Mouse (Mus musculus) heart, embryonic 15.5 days (tissue): ENCODE results near the gene Sugp2. TPM values are rescaled to one million over a fixed set of nuclear protein-coding genes. Genes with fewer than 3 reads are reported as not detected.

Experiments
- ATAC-seq: fragments of 200-750 bp; cut with Nextera tagmentation; replicated peaks from 2 replicates; pipeline ENCODE4 v1.8.0; 2017; ENCODE audit warnings: low read depth, moderate TSS enrichment; ENCODE audit not compliant: insufficient number of reproducible peaks, insufficient read depth, low FRiP score
- H3K27ac ChIP-seq: fragments of 300-500 bp; sonication (generic); 2 replicates; pipeline ENCODE4 v1.5.1; 2015; ENCODE audit warnings: mild to moderate bottlenecking, inconsistent platforms
- H3K27me3 ChIP-seq: fragments of 300-500 bp; sonication (generic); 2 replicates; pipeline ENCODE4 v1.6.1; 2015; ENCODE audit warnings: inconsistent platforms
- H3K36me3 ChIP-seq: fragments of 300-500 bp; sonication (generic); 2 replicates; pipeline ENCODE4 v1.6.1; 2015; ENCODE audit warnings: mild to moderate bottlenecking, inconsistent platforms
- H3K4me1 ChIP-seq: fragments of 300-500 bp; sonication (generic); replicated peaks from 2 replicates; pipeline ENCODE4 v1.6.1; 2015; ENCODE audit warnings: inconsistent platforms
- H3K4me2 ChIP-seq: fragments of 300-500 bp; sonication (generic); 2 replicates; pipeline ENCODE4 v1.6.1; 2015; ENCODE audit warnings: inconsistent platforms, mild to moderate bottlenecking, moderate library complexity
- H3K4me3 ChIP-seq: fragments of 300-500 bp; sonication (generic); 2 replicates; pipeline ENCODE4 v1.5.1; 2015; ENCODE audit warnings: mild to moderate bottlenecking, inconsistent platforms
- H3K9ac ChIP-seq: fragments of 300-500 bp; sonication (generic); 2 replicates; pipeline ENCODE4 v1.6.1; 2015; ENCODE audit warnings: mild to moderate bottlenecking, inconsistent platforms
- H3K9me3 ChIP-seq: fragments of 300-500 bp; sonication (generic); replicated peaks from 2 replicates; pipeline ENCODE4 v1.6.1; 2016; ENCODE audit warnings: inconsistent platforms
- WGBS: fragments of 180-500 bp; shearing (Covaris S2); methylation state at CpG from one replicate; pipeline ENCODE4 v1.1.7; 2015; ENCODE audit warnings: mixed read lengths; 5-methylcytosine and 5-hydroxymethylcytosine counted together
- polyA plus RNA-seq: library from polyadenylated mRNA; unstranded; fragments of >200 nt; fragmentation: Nextera tagmentation; extraction: Ambion mirVana; gene quantifications from 2 replicates; pipeline ENCODE4 v1.2.1, GENCODE M21; 2015

Gene Sugp2
- polyA plus RNA-seq, 1 experiment from 2014 or later, result 22.1 TPM

DNA sequence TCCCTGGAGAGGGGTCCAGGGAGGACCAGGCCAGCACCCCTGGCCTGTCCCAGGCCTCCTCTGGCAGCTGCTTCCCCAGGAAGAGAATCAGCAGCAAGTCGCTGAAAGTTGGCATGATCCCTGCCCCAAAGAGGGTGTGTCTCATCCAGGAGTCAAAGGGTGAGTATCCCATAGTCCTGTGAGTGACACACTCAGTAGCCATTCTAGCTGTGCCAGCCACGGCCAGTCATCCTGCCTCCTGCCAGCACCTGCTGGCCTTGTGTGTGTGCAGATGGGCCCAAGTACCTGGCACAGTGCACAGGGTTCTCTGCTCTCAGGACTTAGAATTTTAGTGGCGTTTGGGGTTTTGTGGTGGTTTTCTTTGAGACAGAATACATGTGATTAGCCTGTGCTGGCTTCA lies 23.4 kb downstream of the Sugp2 start:
- H3K4me3 ChIP-seq, result no peak overlapping the region
- no peaks in the 10 kb centered on the region for H3K9me3 ChIP-seq
- H3K4me1 ChIP-seq, result peaks cover 22% of the 10 kb centered on the region
- no peak overlapping the region for H3K9ac ChIP-seq
- WGBS, result 82% methylated on average over 3 of the region's 3 CpGs
- peaks cover 94% of the 10 kb centered on the region for H3K36me3 ChIP-seq
- ATAC-seq, result no peak
- no peak overlapping the region for H3K27ac ChIP-seq
- no peak overlapping the region for H3K4me2 ChIP-seq
- no peaks in the 10 kb centered on the region for H3K27me3 ChIP-seq

DNA sequence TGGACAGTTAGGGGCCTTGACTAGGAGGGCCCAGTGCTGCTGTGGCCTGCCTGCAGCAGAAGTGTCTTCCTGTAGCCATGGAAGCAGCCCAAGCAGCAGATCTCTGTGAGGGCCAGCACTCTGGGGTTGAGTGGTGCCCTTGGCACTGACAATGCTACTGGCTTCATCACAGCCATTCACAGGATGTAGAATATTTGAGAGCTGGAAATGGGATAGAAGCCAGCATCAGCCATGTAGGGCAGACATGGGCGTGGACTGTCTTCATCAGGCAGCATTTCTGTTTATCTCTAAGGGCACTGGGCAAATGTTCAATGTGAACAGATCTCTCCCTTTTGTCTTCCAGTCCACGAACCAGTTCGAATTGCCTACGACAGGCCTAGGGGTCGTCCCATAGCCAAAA lies 24.6 kb downstream of the Sugp2 start:
- peaks cover 94% of the 10 kb centered on the region for H3K36me3 ChIP-seq
- H3K27me3 ChIP-seq, result no peaks in the 10 kb centered on the region
- peak; percentile 63 for ATAC-seq
- no peaks in the 10 kb centered on the region for H3K9me3 ChIP-seq
- no peak overlapping the region; the same call in 1 of the 2 replicates for H3K9ac ChIP-seq
- peak overlapping the region; percentile 80 for H3K27ac ChIP-seq
- WGBS, result 63% methylated on average over 5 of the region's 5 CpGs
- peaks cover 22% of the 10 kb centered on the region for H3K4me1 ChIP-seq
- no peak overlapping the region for H3K4me3 ChIP-seq
- H3K4me2 ChIP-seq, result no peak overlapping the region

DNA sequence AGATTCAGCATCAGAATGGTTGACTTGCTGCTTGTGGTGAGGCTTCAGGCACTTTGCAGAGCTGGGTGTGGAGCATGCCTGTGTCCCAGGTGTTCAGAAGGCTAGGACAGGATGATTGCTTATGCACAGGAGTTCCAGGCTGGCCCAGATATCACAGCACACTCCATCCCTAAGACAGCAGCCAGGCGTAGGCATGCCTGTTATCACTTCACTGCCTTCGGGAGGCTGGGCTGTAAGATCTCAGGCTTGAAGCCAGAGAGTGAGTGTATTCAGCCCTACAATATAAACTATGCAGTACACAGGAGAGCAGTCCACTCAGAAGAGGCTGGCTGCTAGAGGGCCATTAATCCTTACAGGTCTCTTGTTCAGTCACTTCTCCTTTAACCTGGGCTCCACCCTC lies 25.0 kb downstream of the Sugp2 start:
- Histone ChIP-seq H3K9me3 (no peaks in the 10 kb centered on the region), H3K4me1 (peaks cover 22% of the 10 kb centered on the region), H3K27ac (peak overlapping the region; percentile 80), H3K27me3 (no peaks in the 10 kb centered on the region), H3K36me3 (peaks cover 93% of the 10 kb centered on the region), H3K4me2 (no peak overlapping the region), H3K4me3 (no peak overlapping the region), H3K9ac (no peak overlapping the region)
- 25% methylated on average over 2 of the region's 2 CpGs for whole genome bisulfite sequencing
- ATAC-seq, result peak; percentile 70

DNA sequence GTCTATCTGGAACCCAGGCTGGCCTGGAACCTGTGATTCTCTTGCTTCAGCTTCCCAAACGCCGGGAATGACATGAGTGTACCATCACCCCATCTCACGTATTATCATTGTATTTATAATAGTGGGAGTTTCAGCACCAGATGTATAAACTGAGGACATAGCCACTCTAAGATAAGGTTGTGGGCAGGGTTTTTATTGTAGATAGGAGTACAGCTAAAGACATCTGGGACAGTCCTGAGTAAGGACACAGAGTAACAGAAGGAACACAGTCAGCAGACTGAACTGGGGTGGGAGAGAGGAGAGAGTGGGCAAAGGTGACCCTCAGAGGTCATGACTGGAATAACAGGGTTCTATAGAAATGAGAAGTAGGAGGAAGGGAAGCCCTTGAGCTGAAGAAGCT lies 33.6 kb downstream of the Sugp2 start:
- 76% methylated on average over 3 of the region's 3 CpGs for WGBS
- Histone ChIP-seq H3K4me2 (no peak overlapping the region), H3K4me1 (peaks cover 11% of the 10 kb centered on the region), H3K9me3 (no peaks in the 10 kb centered on the region), H3K4me3 (no peak overlapping the region), H3K36me3 (peaks cover 20% of the 10 kb centered on the region), H3K27ac (no peak overlapping the region), H3K9ac (no peak overlapping the region), H3K27me3 (no peaks in the 10 kb centered on the region)
- ATAC-seq, result no peak

DNA sequence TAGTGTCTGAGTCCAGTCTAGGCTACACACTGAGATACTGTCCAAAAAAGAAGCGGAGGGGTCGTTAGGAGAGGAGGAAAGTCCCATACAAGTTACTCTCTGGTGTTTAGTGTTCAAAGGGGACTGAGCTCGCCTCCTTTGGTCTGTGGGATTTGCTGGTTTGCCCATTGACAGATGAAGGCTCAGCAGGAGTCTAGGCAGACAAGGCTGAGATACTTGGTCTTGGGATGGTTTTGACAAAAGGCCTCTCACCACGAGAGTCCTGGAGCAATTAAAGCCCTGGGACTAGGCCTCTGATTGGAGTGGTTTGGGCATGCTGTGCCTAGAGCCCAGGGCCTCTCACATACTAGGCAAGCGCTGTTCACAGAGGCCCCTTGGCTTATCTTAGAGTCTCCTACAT lies 34.3 kb downstream of the Sugp2 start:
- peaks cover 11% of the 10 kb centered on the region for H3K4me1 ChIP-seq
- no peaks in the 10 kb centered on the region for H3K27me3 ChIP-seq
- ATAC-seq, result no peak
- WGBS, result 63% methylated on average over 5 of the region's 5 CpGs
- no peak overlapping the region for H3K4me3 ChIP-seq
- H3K27ac ChIP-seq, result no peak overlapping the region
- H3K9ac ChIP-seq, result no peak overlapping the region
- H3K9me3 ChIP-seq, result no peaks in the 10 kb centered on the region
- H3K36me3 ChIP-seq, result peaks cover 14% of the 10 kb centered on the region
- H3K4me2 ChIP-seq, result no peak overlapping the region

DNA sequence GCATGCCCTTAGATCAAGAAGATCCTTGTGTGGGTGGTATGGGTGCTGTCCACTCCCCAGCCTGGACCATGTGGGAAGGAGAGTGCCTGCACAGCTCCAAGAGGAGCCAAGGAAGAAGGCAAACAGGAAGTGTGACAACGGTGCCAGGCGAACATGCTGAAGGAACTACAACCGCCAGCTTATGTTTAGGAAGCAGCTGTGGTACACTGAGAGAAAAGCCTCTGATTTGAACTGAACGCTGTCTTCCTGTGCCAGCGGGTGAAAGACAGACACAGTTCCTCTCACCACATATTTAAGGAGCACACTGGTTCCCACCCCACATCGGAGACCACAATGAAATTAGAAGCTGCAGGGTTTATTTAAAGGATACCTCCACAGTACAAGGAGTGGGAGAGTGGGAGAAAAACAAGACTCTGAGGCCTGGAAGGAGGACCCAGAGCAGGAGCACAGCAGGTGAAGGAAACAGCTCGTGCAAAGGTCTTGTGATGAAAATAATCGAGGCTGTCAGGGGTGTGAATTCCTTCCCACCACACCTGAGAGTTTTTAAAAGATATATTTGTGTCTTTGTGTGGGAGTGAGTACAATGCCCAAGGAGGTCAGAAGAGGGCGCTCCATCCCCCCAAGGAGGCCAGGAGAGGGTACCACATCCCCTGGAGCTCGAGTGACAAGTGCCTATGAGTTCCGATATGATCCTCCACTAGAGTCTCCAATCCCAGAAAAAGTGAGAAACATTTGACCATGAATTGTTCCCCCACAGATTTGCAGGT lies 35.0 kb downstream of the Sugp2 start:
- H3K27ac ChIP-seq, result no peak overlapping the region
- H3K4me3 ChIP-seq, result no peak overlapping the region
- 48% methylated on average over 11 of the region's 11 CpGs for WGBS
- no peak for ATAC-seq
- H3K9ac ChIP-seq, result no peak overlapping the region
- H3K4me2 ChIP-seq, result no peak overlapping the region
- H3K27me3 ChIP-seq, result no peaks in the 10 kb centered on the region
- H3K9me3 ChIP-seq, result no peaks in the 10 kb centered on the region
- H3K36me3 ChIP-seq, result peaks cover 8% of the 10 kb centered on the region; the same call in 1 of the 2 replicates
- peaks cover 11% of the 10 kb centered on the region for H3K4me1 ChIP-seq

DNA sequence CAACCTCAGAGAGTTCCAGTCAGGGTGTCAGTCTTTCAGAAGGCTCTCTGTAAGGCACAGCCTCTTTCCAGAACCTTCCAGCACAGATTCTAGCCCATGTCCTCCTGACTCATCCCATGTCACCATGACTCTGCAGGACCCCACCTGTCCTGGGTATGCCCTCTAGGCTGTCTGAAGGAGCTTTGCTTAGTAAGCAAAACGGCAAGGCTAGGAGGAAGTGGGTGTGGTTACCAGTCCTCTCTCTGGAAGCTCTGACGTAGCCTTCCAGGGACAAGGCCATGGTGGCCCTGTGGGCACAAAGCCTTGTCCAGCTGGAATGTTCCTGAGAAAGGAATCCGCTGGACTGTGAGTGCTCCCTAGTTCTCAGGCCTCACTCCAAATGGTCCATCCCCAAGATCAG lies 38.9 kb downstream of the Sugp2 start:
- Histone ChIP-seq H3K36me3 (no peaks in the 10 kb centered on the region), H3K4me1 (peaks cover 11% of the 10 kb centered on the region), H3K27ac (no peak overlapping the region), H3K9me3 (no peaks in the 10 kb centered on the region), H3K27me3 (no peaks in the 10 kb centered on the region), H3K4me2 (no peak overlapping the region), H3K4me3 (no peak overlapping the region), H3K9ac (no peak overlapping the region)
- WGBS, result 42% methylated on average over 3 of the region's 3 CpGs
- 0 out of 2 replicates have a peak, but pooled peaks have one; percentile 53 for ATAC-seq

DNA sequence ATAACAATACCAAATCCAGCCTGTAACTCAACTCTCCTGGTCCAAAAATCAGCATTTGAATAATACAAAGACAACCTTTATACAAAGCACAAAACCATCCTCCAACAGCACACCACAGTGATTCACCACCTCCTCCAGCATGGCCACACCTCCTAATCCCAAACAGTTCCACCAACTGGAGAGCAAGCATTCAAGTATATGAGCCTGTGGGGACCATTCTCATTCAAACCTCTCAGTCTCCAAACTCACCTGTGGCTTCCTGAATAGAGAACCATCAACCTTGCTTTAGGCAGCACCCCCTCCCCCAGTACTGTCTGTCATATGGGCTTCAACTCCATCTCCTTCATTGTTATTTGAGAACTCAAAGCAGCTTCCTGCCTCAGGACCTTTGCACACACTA lies 40.3 kb downstream of the Sugp2 start:
- peaks cover 15% of the 10 kb centered on the region for H3K4me1 ChIP-seq
- H3K27ac ChIP-seq, result no peak overlapping the region
- no peaks in the 10 kb centered on the region for H3K27me3 ChIP-seq
- H3K9ac ChIP-seq, result no peak overlapping the region
- H3K9me3 ChIP-seq, result no peaks in the 10 kb centered on the region
- no peak for ATAC-seq
- H3K36me3 ChIP-seq, result no peaks in the 10 kb centered on the region
- no peak overlapping the region for H3K4me3 ChIP-seq
- H3K4me2 ChIP-seq, result no peak overlapping the region

DNA sequence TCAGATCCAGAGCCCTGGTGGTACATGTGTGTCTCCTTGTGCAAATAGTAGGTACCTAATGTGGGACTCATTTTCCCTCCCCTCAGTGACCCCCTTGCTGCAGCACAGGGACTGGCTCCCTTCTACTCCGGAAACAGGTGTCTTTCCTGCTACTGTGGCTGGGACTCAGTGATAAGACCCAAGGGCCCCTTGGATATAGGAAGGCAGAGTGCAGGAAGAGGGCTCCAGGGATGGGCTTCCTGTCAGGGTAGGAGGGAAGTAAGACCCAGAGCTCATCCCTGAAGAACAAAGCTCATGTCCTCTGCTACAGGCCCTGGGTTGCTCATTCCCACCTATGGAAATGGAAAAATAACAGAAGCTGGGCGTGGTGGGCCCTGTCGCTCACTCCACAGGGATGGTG lies 42.5 kb downstream of the Sugp2 start:
- Histone ChIP-seq H3K4me2 (no peak overlapping the region), H3K4me3 (no peak overlapping the region), H3K9me3 (no peaks in the 10 kb centered on the region), H3K27me3 (no peaks in the 10 kb centered on the region), H3K36me3 (no peaks in the 10 kb centered on the region), H3K9ac (no peak overlapping the region), H3K4me1 (peaks cover 27% of the 10 kb centered on the region), H3K27ac (peak overlapping the region; percentile 63)
- 73% methylated on average over 3 of the region's 3 CpGs for WGBS
- peak; percentile 58 for ATAC-seq

DNA sequence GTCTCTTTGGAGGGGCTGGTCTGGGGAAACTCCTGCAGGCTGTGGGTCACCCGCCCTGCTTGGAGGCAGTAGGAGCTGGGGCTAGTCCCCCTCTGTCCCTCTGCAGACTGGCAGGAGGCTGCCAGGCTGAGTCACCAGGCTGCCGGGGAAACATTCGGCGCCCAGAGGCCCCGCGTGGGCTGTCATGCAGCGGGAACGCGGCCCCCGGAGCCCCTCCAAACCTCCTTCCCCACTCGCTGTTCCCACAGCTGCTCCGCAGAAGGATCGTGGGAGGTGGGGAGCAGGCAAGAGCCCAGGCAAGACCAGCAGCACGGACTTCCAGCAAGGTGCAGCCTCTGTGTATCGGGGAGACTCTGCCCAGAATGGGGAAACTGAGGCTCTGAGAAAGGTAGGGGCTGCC lies 44.1 kb downstream of the Sugp2 start:
- no peaks in the 10 kb centered on the region for H3K27me3 ChIP-seq
- 64% methylated on average over 15 of the region's 15 CpGs for WGBS
- no peaks in the 10 kb centered on the region for H3K36me3 ChIP-seq
- peaks cover 38% of the 10 kb centered on the region for H3K4me1 ChIP-seq
- H3K4me3 ChIP-seq, result no peak overlapping the region
- no peak for ATAC-seq
- H3K27ac ChIP-seq, result no peak overlapping the region
- no peaks in the 10 kb centered on the region for H3K9me3 ChIP-seq
- H3K4me2 ChIP-seq, result no peak overlapping the region
- H3K9ac ChIP-seq, result peak overlapping the region; percentile 33; the same call in 1 of the 2 replicates

DNA sequence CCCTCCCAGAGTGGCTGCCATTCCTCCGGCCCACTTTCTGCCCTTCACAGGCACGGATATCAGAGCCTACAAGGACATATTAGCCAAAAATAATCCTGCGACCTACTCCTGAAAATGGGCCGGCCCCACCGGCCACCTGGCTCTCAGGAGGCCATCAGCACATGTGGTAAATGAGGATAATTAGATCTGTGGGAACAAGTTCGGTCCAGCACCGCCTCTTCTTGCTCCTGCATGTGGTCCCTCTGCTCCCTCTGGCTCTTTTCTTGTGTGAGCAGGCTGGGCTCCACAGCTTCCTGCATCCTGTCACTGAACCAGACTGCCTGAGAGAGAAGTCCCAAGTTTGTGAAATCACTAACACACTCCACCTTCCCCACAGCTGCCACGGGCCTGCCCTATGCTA lies 45.2 kb downstream of the Sugp2 start:
- no peak overlapping the region for H3K9ac ChIP-seq
- no peaks in the 10 kb centered on the region for H3K9me3 ChIP-seq
- H3K27me3 ChIP-seq, result no peaks in the 10 kb centered on the region
- no peak overlapping the region for H3K4me2 ChIP-seq
- WGBS, result 36% methylated on average over 8 of the region's 8 CpGs
- peaks cover 43% of the 10 kb centered on the region for H3K4me1 ChIP-seq
- no peak overlapping the region for H3K4me3 ChIP-seq
- no peaks in the 10 kb centered on the region for H3K36me3 ChIP-seq
- no peak for ATAC-seq
- peak overlapping the region; percentile 68 for H3K27ac ChIP-seq

DNA sequence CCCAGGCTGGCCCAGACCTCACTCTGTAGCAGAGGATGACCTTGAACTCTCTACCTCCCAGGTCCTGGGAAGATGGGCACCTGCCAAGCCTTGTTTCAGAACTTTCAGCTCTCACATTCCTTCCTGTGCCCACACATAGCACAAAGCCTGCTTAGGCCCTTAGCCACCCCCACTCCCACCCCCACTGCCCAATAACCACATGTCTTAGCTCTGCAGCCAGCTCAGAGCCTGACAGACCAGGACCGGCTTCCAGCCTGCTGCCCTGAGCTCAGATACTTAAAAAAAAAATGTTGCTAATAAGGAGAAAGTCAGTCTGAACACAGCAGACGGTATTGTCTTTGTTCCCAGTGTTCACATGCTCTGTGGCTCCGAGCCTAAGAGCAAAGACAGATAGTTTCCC lies 47.0 kb downstream of the Sugp2 start:
- H3K9me3 ChIP-seq, result no peaks in the 10 kb centered on the region
- WGBS, result 43% methylated on average over 3 of the region's 3 CpGs
- H3K27me3 ChIP-seq, result no peaks in the 10 kb centered on the region
- peaks cover 43% of the 10 kb centered on the region for H3K4me1 ChIP-seq
- H3K4me2 ChIP-seq, result no peak overlapping the region
- H3K27ac ChIP-seq, result peak overlapping the region; percentile 86; the same call in 1 of the 2 replicates
- ATAC-seq, result no peak
- peaks cover 9% of the 10 kb centered on the region for H3K36me3 ChIP-seq
- H3K4me3 ChIP-seq, result no peak overlapping the region
- H3K9ac ChIP-seq, result no peak overlapping the region
